Mouse (Mus musculus) hindbrain, embryonic 10.5 days (tissue): ENCODE results near the gene Zbtb22. TPM values are rescaled to one million over a fixed set of nuclear protein-coding genes. Genes with fewer than 3 reads are reported as not detected.
"Not testable (repeated sequence)": the region's sequence is repeated elsewhere in the genome, so short reads cannot be mapped to it uniquely, and the experiment has no call there.

Experiments
- DNase-seq: peaks from one replicate; pipeline ENCODE4 v3.0.0-alpha.2; 2017; ENCODE audit warnings: low spot score
- H3K27ac ChIP-seq: fragments of 300-500 bp; sonication (generic); 2 replicates; pipeline ENCODE4 v1.5.1; 2016; ENCODE audit warnings: mild to moderate bottlenecking, moderate library complexity
- H3K27me3 ChIP-seq: fragments of 300-500 bp; sonication (generic); 2 replicates; pipeline ENCODE4 v1.6.1; 2016; ENCODE audit warnings: mild to moderate bottlenecking; ENCODE audit not compliant: poor library complexity, insufficient read depth, severe bottlenecking
- H3K36me3 ChIP-seq: fragments of 300-500 bp; sonication (generic); 2 replicates; pipeline ENCODE4 v1.6.1; 2016; ENCODE audit warnings: mild to moderate bottlenecking, moderate library complexity
- H3K4me1 ChIP-seq: fragments of 300-500 bp; sonication (generic); replicated peaks from 2 replicates; pipeline ENCODE4 v1.6.1; 2016; ENCODE audit warnings: mild to moderate bottlenecking
- H3K4me3 ChIP-seq: fragments of 300-500 bp; sonication (generic); 2 replicates; pipeline ENCODE4 v1.5.1; 2016; ENCODE audit warnings: mild to moderate bottlenecking, moderate library complexity
- H3K9me3 ChIP-seq: fragments of 300-500 bp; sonication (generic); 2 replicates; pipeline ENCODE4 v1.6.1; 2016; ENCODE audit warnings: mild to moderate bottlenecking, moderate library complexity
- WGBS: fragments of 180-500 bp; shearing (Covaris S2); methylation state at CpG from one replicate; pipeline ENCODE4 v1.1.7; 2016; 5-methylcytosine and 5-hydroxymethylcytosine counted together
- polyA plus RNA-seq: library from polyadenylated mRNA; unstranded; fragments of >200 nt; fragmentation: Nextera tagmentation; extraction: Ambion mirVana; gene quantifications from 2 replicates; pipeline ENCODE4 v1.2.1, GENCODE M21; 2016

The Zbtb22 gene
- polyA plus RNA-seq, 1 experiment from 2014 or later, result 23.0 TPM

- WGBS, result 41% methylated on average over 6 of the region's 6 CpGs
- no peak overlapping the region for H3K4me3 ChIP-seq
- no peak overlapping the region for H3K27ac ChIP-seq
- no peaks in the 10 kb centered on the region for H3K36me3 ChIP-seq
- peak; percentile 47 for DNase-seq
- no peaks in the 10 kb centered on the region for H3K9me3 ChIP-seq
- H3K27me3 ChIP-seq, result no peaks in the 10 kb centered on the region
- H3K4me1 ChIP-seq, result no peaks in the 10 kb centered on the region
Observed at GRCm38 (mm10) chr17:33897114-33897794, 18.4 kb upstream of the Zbtb22 start.

- not testable (repeated sequence) for DNase-seq, H3K36me3 ChIP-seq, H3K4me3 ChIP-seq, H3K27me3 ChIP-seq, H3K9me3 ChIP-seq, H3K4me1 ChIP-seq, H3K27ac ChIP-seq
- 80% methylated on average over 4 of the region's 4 CpGs for WGBS
Observed at GRCm38 (mm10) chr17:33898193-33898592, 17.5 kb upstream of the Zbtb22 start.

GRCm38 (mm10) chr17:33899642-33900041 is 16.1 kb upstream of the Zbtb22 start:
- H3K4me3 ChIP-seq, result no peak overlapping the region
- no peaks in the 10 kb centered on the region for H3K36me3 ChIP-seq
- DNase-seq, result no peak
- H3K9me3 ChIP-seq, result no peaks in the 10 kb centered on the region
- H3K27me3 ChIP-seq, result no peaks in the 10 kb centered on the region
- H3K4me1 ChIP-seq, result peaks cover 3% of the 10 kb centered on the region; the same call in 1 of the 2 replicates
- 82% methylated on average over 4 of the region's 4 CpGs for WGBS
- H3K27ac ChIP-seq, result no peak overlapping the region

GRCm38 (mm10) chr17:33900281-33900988 is 15.3 kb upstream of the Zbtb22 start:
- Histone ChIP-seq H3K27ac (no peak overlapping the region), H3K4me1 (peaks cover 6% of the 10 kb centered on the region), H3K4me3 (no peak overlapping the region), H3K9me3 (no peaks in the 10 kb centered on the region), H3K36me3 (no peaks in the 10 kb centered on the region), H3K27me3 (no peaks in the 10 kb centered on the region)
- DNase-seq, result no peak
- WGBS, result 78% methylated on average over 7 of the region's 7 CpGs

- Histone ChIP-seq H3K27me3 (no peaks in the 10 kb centered on the region), H3K4me1 (peaks cover 6% of the 10 kb centered on the region), H3K36me3 (no peaks in the 10 kb centered on the region), H3K4me3 (no peak overlapping the region), H3K9me3 (no peaks in the 10 kb centered on the region), H3K27ac (no peak overlapping the region)
- 90% methylated on average over 4 of the region's 4 CpGs for WGBS
- no peak for DNase-seq
Observed at GRCm38 (mm10) chr17:33900989-33901314, 14.8 kb upstream of the Zbtb22 start.

GRCm38 (mm10) chr17:33901653-33902052 is 14.1 kb upstream of the Zbtb22 start:
- no peak for DNase-seq
- Histone ChIP-seq H3K9me3 (no peaks in the 10 kb centered on the region), H3K4me3 (no peak overlapping the region), H3K27ac (no peak overlapping the region), H3K4me1 (peaks cover 6% of the 10 kb centered on the region), H3K27me3 (no peaks in the 10 kb centered on the region), H3K36me3 (no peaks in the 10 kb centered on the region)
- WGBS, result 65% methylated on average over 4 of the region's 4 CpGs

GRCm38 (mm10) chr17:33902079-33902478 is 13.6 kb upstream of the Zbtb22 start:
- H3K4me3 ChIP-seq, result no peak overlapping the region
- 83% methylated on average over 4 of the region's 4 CpGs for WGBS
- H3K9me3 ChIP-seq, result no peaks in the 10 kb centered on the region
- no peak for DNase-seq
- H3K27ac ChIP-seq, result no peak overlapping the region
- peaks cover 6% of the 10 kb centered on the region for H3K4me1 ChIP-seq
- H3K27me3 ChIP-seq, result no peaks in the 10 kb centered on the region
- no peaks in the 10 kb centered on the region for H3K36me3 ChIP-seq

GRCm38 (mm10) chr17:33902491-33902890 is 13.2 kb upstream of the Zbtb22 start:
- no peak overlapping the region for H3K27ac ChIP-seq
- no peak for DNase-seq
- no peaks in the 10 kb centered on the region for H3K27me3 ChIP-seq
- H3K36me3 ChIP-seq, result no peaks in the 10 kb centered on the region
- no peak overlapping the region for H3K4me3 ChIP-seq
- H3K9me3 ChIP-seq, result no peaks in the 10 kb centered on the region
- H3K4me1 ChIP-seq, result peaks cover 6% of the 10 kb centered on the region
- 86% methylated on average over 7 of the region's 7 CpGs for WGBS

- 78% methylated on average over 6 of the region's 6 CpGs for WGBS
- H3K4me1 ChIP-seq, result peaks cover 20% of the 10 kb centered on the region
- DNase-seq, H3K27me3 ChIP-seq, H3K36me3 ChIP-seq, H3K4me3 ChIP-seq, H3K9me3 ChIP-seq, H3K27ac ChIP-seq: not testable (repeated sequence)
Observed at GRCm38 (mm10) chr17:33903911-33904651, 11.6 kb upstream of the Zbtb22 start.

- WGBS, result 18% methylated on average over 3 of the region's 4 CpGs
- DNase-seq, H3K9me3 ChIP-seq, H3K27ac ChIP-seq, H3K4me3 ChIP-seq, H3K36me3 ChIP-seq, H3K27me3 ChIP-seq: not testable (repeated sequence)
- peaks cover 23% of the 10 kb centered on the region for H3K4me1 ChIP-seq
Observed at GRCm38 (mm10) chr17:33904835-33905234, 10.9 kb upstream of the Zbtb22 start, which contains the start of gene Platr17. Platr17 (plus strand) TSS chr17:33905135.

- H3K27me3 ChIP-seq, result no peaks in the 10 kb centered on the region
- under 1% methylated on average over 44 of the region's 44 CpGs for WGBS
- peaks cover 32% of the 10 kb centered on the region for H3K36me3 ChIP-seq
- H3K4me3 ChIP-seq, result peak overlapping the region; percentile 95
- H3K9me3 ChIP-seq, result no peaks in the 10 kb centered on the region
- H3K4me1 ChIP-seq, result peaks cover 39% of the 10 kb centered on the region
- peak; percentile 50 for DNase-seq
- H3K27ac ChIP-seq, result peak overlapping the region; percentile 92
Observed at GRCm38 (mm10) chr17:33908331-33909076, 7.2 kb upstream of the Zbtb22 start.

GRCm38 (mm10) chr17:33909077-33909868 is 6.4 kb upstream of the Zbtb22 start, which contains the start of gene Daxx:
Daxx (plus strand) TSS chr17:33909414.
- H3K9me3 ChIP-seq, result no peaks in the 10 kb centered on the region
- H3K27ac ChIP-seq, result peak within 1 kb of the TSS; percentile 92
- peak within 1 kb of the TSS; percentile 95 for H3K4me3 ChIP-seq
- under 1% methylated on average over 68 of the region's 68 CpGs for WGBS
- H3K36me3 ChIP-seq, result peaks cover 40% of the 10 kb centered on the region
- no peaks in the 10 kb centered on the region for H3K27me3 ChIP-seq
- peaks cover 40% of the 10 kb centered on the region for H3K4me1 ChIP-seq
- peak; percentile 99 for DNase-seq
